Mouse (Mus musculus): ENCODE measurements at regions not wholly inside any gene's neighbourhood (a gene's known extent, or its start where the extent isn't known, plus 50 kb on each side); places are given as distances from the start of the nearest gene placed in this dataset.

DNA sequence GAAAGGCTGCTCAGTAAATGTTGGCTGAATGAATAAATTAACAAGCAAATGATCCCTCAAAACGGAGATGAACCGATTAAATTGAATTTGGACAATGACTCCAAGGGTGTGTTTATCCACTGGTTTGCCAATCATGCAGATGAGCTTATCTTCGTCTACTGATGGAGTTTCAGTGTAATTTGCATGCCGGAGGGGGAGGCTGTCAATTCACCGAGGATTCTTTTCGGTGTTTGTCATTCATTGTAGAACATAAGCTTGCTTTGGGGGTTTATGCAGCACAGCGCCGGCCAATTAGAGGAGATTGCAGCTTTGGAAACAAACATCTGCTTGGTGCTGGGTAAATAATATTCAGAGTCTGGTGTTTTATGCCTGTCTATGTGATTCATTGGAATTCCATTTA lies 132.7 kb downstream of the Otoa start:
- DNase-seq: no peak

DNA sequence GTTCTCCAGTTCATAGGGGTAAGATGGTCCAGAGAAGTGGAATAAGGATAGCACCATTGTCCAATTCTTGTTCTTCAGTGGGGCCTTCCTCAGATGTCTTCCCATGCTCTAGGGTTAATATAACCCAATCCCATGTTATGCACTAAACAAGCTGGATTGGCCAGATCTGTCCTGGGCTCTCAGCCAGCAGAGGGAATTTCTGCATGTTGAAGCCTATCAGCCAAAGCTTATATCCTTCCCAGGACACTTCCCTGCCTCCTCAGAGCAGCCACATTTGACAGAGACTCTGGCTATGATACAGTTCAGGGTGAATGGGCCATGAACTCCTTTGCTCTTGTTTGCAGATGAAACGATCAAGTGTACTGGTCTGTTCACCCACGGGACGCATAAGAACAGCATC lies 133.6 kb downstream of the Otoa start:
- DNase-seq: no peak

DNA sequence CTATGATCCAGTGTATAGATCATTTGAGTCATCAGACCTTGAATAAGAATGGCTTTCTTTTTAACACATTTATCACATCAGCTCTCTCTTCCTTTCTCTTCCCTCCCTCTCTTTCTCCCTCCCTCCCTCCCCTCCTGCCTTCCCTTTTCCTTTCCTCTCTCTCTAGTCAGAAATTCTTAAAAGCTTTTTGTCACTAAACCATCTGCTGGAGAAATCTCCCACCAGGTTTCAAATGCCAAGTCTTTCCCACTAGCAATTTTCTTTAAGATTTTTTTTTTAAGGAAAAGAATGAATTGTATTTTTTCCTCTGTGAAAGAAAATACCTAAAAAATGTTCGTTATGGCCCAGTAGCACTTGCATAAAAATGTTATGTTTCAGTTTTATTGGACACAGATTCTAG lies 134.3 kb downstream of the Otoa start:
- DNase-seq: no peak

DNA sequence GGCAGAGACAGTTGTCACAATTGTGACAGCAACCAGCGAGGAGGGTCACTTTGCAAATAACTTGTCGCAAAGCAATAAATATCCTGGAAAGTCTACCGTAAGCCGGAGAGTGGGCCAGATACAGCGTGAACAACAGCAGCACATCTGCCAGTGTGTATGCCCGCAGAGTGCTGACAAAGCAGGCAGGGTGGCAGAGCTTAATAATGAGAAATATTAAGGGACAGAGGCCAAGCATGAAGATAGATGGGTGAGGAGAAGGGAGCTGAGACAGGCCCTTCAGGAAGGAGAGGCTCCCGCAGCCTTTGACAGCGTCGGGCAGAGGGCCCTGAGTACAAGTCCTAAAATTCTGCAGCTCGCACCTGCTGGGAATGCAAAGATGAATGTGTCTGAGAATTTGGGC lies 136.6 kb downstream of the Otoa start:
- no peak for DNase-seq

DNA sequence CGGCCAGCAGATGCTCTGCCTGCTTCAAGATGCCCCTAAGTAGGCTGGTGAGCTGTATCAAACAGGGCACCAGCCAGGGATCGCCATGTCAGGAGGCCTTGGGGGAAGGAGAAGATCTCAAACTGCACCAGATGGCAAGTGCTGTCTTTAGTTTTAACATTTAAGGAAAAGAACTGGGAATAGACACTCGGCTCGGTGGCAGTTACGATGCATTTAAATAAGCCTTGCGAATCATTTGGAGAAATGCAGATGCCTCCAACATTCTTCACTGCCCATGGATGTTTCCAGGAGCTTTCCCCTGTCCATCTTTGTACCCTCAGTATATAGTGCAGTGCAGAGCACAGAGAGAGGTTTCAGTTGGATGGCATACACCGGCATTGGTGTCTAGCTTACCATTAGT lies 139.7 kb downstream of the Otoa start:
- peak; percentile 29 for DNase-seq

DNA sequence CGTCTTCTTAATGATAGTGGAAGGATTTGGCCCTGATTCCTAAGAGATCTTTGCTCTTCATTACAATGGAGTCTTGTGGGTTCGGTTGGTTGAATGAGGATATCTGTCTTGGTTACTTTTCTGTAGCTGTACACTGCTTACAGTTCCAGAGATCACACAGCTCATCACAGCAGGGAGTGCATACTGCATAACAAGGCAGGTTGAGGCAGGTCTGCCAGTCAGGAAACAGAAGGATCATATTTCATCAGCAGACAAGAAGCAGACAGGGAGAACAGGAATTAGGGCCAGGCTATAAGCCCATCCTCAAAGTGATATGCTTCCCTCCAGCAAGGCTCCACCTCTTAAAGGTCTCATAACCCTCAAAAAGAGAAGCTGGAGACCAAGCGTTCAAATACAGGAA lies 150.4 kb downstream of the Otoa start:
- no peak for DNase-seq

DNA sequence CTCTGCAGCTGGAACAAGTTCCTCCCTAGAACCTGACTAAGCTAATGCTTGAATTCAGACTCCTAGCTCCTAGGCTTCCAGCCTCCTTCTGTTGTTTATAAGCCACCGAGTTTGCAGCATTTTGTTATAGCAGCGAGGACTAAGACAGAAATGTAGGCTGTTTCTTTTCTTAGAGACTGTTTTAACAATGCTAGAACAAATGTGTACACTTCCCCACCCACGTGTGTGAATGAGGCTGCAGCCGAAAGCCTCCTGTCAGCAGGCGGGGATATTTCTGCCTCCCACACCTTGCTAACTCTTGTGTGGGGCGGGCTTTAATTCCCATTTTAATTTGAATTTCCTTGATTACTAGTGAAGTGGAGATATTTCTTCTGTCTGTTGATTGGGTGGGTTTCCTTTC lies 153.4 kb downstream of the Otoa start:
- peak; percentile 81 for DNase-seq

DNA sequence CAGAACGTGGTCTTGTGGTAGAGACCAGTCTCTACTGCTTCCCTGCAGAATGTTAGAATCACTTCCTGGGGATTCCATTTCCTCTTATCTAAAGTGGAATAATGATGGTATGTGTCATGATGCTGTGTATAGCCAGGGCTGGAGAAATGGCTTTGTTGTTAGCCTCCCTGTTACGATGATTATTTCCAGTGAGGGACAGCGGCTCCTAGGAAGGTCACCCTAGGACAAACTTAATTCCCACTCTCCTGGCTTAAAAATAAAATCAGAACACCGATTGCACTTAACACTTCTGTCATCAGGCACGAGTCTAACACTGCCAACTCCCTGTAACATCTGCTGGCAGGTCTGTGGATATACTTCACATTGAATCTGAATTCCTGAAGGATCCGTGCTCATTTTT lies 151.9 kb upstream of the Hs3st2 start:
- no peak for DNase-seq

DNA sequence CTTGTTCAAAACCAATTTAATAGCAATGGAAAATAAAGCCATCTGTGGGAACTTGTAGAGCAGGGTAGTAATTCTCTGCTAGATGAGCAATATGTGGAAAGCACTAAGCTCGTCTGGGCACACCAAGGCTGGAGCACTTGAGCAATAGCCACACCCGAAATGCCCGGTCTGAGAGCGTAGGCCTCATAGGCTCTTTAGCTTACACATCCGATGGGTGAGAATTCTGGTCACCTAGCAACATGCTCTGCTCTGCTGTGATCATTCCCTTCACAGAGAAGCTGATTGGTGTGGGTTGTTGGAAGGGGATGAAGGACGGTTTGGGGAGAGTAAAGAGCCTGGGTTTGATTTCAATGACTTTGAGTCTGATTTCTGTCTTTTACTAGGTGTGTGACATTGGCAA lies 143.8 kb upstream of the Hs3st2 start:
- DNase-seq: no peak

DNA sequence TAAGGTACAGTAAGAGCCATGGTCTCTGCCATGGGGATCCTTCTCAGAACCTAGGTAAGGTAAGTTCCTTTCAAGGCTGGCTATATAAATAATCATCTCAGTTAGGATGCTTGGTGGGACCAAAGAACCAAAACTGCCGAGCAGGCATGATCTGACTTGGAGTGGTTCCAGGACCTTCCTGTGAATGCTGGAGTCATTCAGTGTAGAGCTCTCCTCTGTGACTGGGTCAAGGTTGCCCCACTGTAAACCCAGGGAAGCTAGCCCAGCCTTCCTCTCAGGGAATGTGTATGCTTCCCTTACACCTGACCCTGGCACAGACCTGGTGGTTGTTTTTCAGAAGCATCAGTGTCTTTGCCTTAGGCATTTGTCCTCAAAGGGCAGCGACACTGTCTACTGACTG lies 134.2 kb upstream of the Hs3st2 start:
- no peak for DNase-seq

DNA sequence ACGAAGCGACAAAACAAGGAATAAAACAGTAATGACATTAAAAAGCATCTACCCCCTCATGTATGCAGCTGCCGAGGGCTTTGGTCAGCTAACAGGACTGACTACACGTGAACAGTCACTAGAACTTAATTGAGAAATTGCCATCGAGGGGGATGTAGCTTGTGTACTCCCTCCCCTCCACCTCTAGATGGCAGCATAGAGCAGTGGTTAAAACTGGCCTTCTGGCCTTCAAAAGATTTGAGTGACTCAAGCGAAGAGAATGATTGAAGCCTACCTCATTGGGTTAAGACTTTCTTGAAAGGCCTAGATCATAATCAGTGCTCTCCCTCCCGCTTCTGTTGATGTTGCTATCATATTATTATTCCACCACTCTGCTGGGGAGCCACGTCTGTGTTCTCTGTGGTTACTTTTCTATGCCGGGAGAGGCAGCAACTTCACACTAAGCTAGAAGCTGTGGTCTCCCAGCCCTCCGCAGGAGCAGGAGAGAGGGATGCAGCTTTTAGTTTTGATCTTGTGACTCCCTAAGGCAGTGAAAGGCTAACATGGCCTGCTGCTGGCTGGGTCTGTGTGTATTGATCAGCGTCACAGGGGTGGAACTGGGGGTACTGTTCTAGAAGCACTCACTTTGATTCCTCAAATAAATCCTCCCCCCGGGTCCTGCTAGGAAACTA lies 132.7 kb upstream of the Hs3st2 start:
- peak; percentile 16 for DNase-seq

DNA sequence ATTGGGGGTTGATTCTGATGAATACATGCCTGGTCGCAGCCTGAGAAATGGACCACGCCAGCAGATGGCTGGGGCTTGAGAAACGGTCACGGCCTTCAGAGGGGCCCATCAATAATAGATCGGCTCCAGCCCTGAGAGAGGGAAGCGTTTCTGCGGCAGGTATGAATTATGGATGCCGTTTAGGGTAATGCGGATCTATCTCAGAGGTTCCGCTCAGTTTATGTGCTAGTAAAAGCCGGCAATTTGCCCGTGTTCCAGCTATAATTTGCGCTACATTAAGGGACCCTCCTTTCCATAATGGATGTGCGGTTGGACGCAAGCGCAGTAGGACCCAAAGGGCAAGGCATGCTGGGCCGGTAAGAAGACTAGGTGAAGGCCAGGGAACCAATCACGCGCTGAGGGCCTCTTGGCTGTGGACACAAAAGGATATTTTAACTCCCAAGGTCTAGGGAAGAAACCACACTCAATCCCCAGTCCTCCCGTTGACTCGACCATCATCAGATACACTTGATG lies 132.1 kb upstream of the Hs3st2 start:
- no peak for DNase-seq

DNA sequence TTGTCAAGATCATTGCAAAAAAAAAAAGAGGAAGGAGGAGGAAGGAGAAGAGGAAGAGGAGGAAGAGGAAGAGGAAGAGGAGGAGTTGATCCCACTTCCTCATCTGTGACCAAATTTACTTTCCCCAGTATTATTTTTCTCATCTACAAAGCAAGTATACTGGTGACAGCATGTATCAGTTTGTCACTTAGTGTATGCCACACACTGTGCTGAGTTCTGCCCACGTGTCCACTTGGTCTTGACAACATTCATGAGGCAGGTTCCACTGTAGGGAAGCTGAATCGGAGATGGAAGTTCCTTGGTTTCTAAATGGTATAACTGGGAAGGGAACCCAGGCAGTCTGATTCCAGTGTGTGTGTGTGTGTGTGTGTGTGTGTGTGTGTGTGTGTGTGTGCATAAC lies 122.3 kb upstream of the Hs3st2 start:
- no peak for DNase-seq

DNA sequence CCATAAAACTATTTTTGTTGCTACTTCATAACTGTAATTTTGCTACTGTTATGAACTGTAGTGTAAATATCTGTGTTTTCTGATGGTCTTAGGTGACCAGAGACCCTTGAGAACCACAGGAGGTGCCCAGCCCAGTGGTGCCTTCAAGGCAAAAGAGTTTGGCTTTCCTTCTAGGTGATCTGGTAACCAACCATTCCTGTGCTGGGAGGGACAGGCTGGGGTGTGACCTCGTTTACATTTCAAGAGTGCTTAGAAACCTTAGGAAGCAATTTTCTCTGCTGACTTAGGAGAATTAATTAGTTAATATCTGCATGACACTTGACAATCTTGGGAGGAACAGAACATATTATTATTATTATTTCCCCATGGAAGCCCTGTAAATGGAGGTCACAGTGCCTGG lies 111.1 kb upstream of the Hs3st2 start:
- DNase-seq: no peak

DNA sequence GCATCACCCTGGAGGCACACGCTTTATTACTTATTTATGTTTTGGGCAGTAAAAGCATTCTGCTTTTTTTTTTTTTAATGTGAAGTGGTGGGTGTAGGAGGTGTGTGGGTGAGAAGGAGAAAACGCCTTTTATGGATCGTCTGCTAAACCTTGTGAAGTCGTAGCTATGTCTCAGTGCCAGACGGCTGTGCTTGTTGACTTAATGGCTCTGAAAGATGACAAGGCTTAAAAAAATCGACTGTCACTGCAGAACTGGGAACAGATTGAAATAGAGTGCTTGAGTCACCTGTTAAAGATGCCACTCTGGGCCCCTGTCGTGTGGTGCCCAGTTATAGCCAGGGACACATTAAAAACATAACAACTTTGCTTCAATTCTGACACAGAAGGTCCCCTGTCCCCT lies 109.5 kb upstream of the Hs3st2 start:
- peak; percentile 31 for DNase-seq

DNA sequence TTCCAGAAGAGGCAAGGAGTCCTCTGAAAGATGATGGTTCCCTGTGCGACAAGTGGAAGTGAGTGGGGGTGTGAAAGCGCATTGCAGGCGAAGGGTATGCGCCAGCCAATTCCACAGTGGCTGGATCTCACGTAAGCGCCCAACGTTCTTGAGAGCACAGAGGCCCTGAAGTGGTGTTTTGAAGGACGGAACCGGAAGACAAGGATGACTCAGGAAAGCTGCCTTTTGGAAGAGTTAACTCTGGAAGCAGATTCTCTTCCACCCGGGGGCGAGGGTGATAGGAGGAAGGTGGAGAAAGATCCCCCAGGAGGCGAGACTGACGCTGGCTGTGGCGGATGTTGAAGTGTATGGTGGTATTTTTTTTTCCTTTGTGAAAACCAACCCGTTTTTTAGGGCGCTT lies 101.9 kb upstream of the Hs3st2 start:
- DNase-seq: peak; percentile 59

DNA sequence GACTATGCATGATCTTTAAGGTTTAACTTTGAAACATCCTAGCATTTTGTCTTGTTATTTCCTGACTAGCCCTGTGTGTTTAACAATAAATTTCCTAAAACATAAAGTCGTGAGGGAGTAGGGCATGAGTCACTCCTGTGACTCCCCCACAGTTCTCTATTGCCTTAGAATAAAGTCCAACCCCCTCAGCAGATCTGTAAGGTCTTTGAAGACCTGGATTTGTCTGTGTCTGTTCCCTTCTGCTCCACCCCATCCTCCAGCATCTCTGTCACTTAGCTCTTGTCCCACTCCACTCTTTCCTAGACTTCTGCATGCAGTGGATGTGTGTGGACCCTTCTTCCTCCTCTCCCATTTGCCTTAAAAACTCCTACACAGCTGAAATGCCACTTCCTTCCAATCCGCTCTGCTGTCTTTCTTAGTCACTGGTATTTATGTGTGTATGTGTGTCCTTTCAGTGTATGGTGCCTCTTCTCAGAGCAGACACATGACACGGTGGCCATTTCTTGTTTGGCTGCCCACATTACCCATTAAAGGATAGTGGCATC lies 95.4 kb upstream of the Hs3st2 start:
- peak; percentile 57 for DNase-seq

DNA sequence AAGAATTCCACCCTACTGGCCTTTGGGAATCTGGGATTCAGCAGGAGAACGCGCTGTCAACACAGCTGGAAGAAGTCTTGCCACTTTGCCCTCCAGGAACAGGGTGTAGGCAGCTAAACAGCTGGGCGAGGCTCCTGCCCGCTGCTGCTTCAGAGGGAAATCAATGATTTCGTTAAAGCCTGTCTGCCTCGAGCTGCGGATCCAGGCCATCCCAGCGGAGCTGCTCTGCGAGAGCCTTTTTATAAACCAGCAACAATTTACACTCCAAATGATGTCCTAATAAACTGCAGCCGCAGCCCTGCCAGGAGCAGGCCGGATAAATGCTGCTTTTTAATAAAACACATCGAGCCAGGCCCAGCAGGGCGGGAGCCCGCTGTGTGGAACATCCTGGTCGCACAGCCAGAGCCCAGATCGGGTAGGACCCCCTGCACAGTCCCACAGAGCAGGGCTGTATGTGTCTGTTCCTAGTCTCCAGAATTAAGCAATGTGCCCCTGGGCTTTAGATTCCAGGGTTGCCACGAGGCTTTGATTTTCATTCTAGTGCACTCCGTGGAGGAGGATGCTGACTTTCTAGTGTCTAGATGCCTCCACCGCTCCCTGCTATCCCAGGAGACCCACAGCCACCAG lies 78.6 kb upstream of the Hs3st2 start:
- DNase-seq: no peak

DNA sequence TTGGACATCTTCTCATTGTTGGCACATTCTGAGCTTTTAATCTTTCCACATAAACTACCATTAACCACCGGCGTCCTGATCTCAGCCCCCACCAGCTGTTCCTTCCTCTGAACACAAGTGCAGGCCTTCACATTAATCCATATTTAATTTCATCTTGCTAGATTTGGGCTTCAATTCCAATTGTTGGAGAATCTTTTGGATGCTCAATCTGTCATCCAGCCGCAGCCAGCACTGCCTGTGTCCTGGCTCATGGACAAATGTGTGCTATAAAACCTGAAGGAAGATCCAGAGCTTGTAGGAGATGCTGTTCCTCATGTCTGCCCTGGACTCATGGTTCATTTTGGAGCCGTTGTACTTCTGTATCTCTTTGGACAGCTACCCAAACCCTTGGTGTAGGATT lies 77.1 kb upstream of the Hs3st2 start:
- no peak for DNase-seq

DNA sequence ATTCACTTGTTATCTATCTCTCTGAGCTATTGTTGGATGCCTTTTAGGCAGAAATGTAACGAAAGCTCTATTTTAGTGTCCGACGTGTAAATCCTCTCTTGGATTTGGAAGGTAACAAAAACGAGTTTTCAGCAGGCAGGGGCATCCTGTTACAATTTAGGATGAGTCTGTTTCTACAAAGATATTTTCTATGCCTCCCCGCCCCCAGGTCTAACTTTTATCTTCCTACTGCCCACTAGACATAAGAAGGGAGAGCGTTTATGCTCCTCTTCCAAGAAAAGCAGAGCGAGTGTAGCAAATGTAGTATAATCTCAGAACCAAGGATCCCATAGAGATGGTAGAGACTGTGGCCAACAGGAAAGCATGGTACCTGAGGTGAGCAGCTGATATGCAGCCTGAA lies 62.4 kb upstream of the Hs3st2 start:
- DNase-seq: no peak

DNA sequence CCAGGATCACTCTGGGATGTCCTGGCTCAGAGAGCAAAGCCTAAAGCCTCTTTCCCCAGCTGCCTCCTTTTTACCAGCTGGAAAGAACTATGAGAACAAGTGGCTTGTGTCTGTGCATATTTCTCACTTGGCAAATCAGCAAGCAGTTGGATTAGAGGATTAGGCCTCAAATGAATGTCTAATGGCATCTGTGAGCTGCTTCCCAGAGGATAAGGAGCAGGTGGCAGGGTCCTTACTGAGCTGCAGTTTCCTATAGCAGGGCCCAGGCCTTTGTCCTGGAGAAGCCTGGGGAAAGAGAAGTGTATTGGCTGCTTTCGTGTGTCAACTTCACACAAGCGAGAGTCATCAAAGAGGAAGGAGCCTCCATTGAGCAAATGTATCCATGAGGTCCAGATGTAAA lies 59.1 kb upstream of the Hs3st2 start:
- no peak for DNase-seq

DNA sequence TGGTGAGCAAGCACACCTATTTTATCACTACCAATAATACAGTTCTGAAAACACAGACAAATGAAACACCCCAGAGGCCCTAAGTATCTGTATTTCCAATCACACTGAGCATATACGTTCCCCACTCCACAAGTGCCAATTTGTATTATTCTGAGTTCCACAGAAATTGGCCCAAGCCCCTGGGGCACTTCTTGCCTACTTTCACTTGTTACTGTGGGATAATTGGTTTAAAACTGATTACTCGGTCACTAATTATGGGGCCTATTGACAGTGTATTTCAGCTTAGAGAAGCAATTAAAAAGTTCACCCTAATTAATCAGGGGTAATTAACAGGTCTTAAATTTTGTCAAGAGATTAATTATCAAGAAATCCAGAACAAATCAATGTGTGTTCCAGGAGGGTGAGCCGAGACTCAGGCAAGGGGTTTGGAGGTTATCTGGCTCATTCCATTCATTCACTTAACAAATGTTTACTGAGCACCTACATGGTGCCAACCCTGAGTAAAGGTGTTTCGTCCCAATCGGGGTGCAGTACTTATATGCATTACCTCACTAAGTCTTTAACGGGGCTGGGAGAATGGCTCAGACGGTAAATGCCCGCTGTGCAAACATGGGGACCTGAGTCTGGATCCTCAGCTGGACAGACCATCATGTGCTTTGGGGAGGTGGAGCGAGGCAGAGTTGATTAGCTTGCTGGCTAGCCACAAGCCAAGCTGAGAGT lies 56.1 kb upstream of the Hs3st2 start:
- no peak for DNase-seq

DNA sequence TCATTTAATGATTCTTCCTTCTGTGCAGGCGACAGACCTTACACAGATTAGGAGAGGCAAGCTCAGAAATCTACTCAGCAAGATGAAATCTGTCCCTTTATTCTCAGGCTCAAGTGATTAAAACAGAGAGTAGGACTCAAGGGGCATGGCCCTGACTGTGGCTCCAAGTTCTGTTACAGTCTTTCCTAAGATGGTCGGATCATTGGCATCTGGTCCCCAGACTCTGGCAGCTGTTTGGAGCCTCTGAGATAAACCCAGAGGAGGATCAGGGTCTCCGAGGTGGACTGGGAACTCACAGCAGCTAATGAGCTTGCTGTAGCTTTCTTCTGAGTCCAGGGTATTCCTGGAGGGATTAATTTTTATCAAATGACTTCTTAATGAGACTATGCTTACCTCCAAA lies 51.7 kb upstream of the Hs3st2 start:
- DNase-seq: no peak

All from right cerebral cortex, adult 18-20 months (tissue).